Mouse (Mus musculus): ENCODE measurements around the gene Dthd1. TPM values are rescaled to one million over a fixed set of nuclear protein-coding genes. Genes with fewer than 3 reads are reported as not detected.

Gene Dthd1
- total RNA-seq (2014; rRNA removed) (not detected in 2 replicates), polyA plus RNA-seq (2012; rRNA removed) (0.04 TPM in 1 of 2 replicates, not detected in the other)

- Histone ChIP-seq H3K4me3 (ENCODE audit: insufficient read depth, low read depth, low read length) (no peak within 1 kb of the TSS), H3K79me2 (ENCODE audit: control insufficient read depth, insufficient read depth, low read length) (no peaks in the 10 kb centered on the region), H3K36me3 (ENCODE audit: control insufficient read depth, insufficient read depth, low read length) (no peaks in the 10 kb centered on the region), H3K27me3 (ENCODE audit: control insufficient read depth, insufficient read depth, low read length) (no peaks in the 10 kb centered on the region), H3K4me1 (ENCODE audit: control insufficient read depth, insufficient read depth, low read length) (no peaks in the 10 kb centered on the region), H3K27ac (replicated peaks; ENCODE audit: insufficient read depth, low read depth, low read length) (no peak within 1 kb of the TSS), H3K9ac (ENCODE audit: low read depth, low read length) (no peak within 1 kb of the TSS)
- no peak for DNase-seq (ENCODE audit: extremely low read depth, low read depth, low spot score)
- no peak for TF ChIP-seq POLR2A (IDR thresholded peaks at IDR 0.05; ENCODE audit: extremely low read depth, insufficient read depth, low read length)
- no peak for TF ChIP-seq CTCF (IDR thresholded peaks at IDR 0.05; ENCODE audit: low read depth, low read length)
- 81% methylated on average over 6 of the region's 6 CpGs for WGBS
Observed at GRCm38 (mm10) chr5:62813402-62814071, at the start of gene Dthd1. TSS of gene Dthd1 (plus strand) at chr5:62813823.

- Histone ChIP-seq H3K9ac (ENCODE audit: low read depth, low read length) (no peak overlapping the region), H3K79me2 (ENCODE audit: control insufficient read depth, insufficient read depth, low read length) (peaks cover 7% of the 10 kb centered on the region; the same call in 1 of the 2 replicates), H3K36me3 (ENCODE audit: control insufficient read depth, insufficient read depth, low read length) (no peaks in the 10 kb centered on the region), H3K4me3 (ENCODE audit: insufficient read depth, low read depth, low read length) (peak overlapping the region; percentile 7; the same call in 1 of the 2 replicates), H3K27me3 (ENCODE audit: control insufficient read depth, insufficient read depth, low read length) (no peaks in the 10 kb centered on the region), H3K4me1 (ENCODE audit: control insufficient read depth, insufficient read depth, low read length) (peaks cover 20% of the 10 kb centered on the region), H3K27ac (replicated peaks; ENCODE audit: insufficient read depth, low read depth, low read length) (no peak overlapping the region)
- DNase-seq (ENCODE audit: extremely low read depth, low read depth, low spot score): no peak
- 78% methylated on average over 5 of the region's 5 CpGs for WGBS
- no peak for TF ChIP-seq POLR2A (IDR thresholded peaks at IDR 0.05; ENCODE audit: extremely low read depth, insufficient read depth, low read length)
- TF ChIP-seq CTCF (IDR thresholded peaks at IDR 0.05; ENCODE audit: low read depth, low read length): no peak
Observed at GRCm38 (mm10) chr5:62764161-62764560, 49.5 kb upstream of the Dthd1 start.

DNA sequence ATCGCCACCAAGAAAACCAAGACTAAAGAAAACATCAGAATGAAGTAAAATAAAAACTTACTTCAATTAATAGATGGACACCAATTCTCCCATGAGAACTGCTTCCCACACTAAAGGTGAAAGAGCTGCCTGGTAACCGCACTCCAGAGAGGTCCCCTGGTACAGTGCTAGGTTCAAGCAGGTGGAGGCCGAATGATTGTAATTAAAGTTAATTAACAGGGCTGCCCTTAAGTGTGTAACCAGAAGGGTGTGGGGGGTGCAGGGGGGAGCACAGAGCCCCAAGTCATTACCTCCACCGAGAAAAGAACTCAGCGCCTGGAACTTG lies 48.2 kb upstream of the Dthd1 start:
- peak overlapping the region; percentile 68 for H3K27ac ChIP-seq (replicated peaks; ENCODE audit: insufficient read depth, low read depth, low read length)
- DNase-seq (ENCODE audit: extremely low read depth, low read depth, low spot score): no peak

DNA sequence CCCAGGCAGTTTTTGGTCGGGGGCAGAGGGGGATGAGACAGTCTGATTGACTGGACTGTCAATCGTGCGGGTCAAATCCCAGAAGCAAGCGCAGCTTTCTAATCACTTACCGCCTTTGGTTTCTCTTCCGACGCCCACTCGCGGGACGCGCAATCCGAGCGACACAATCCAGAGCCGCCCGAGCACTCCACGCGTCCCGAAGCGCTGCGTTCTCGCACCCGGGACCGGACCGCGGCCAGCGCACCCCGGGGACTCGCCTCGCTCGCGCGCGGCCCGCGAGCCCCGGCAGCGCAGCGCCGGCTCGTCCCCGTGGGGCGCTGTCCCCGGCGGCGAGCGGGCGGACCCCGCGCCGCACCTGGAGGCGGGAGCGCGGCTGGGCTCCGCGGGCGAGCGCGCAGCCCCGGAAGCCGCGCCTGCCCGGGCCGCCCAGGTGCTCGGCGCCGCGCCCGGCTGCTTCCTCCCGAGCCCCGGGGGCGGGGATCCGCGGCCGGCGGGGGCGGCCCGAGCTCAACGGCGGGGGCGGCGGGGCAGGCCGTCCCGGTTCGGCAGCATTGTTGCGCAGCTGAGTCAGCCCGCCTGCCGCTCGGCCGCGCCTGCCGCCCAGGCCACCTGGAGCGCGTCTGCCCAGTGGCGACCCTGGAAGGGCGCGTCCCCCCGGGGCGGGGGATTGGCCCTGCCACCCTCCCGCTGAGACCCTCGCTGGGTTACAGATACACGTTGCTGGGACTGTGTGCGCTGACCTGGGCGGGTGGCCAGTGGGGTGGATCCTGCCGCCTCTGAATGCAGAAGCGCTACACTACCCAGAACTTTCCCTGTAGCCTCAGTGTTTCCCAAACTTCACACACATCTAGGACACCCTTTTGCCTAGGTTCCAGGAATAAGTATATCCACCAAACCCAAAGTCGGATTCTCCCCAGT lies 47.6 kb upstream of the Dthd1 start, which contains the start of gene Arap2:
TSS of gene Arap2 (minus strand) at position 376 of the 918 bp plus-strand sequence.
- Histone ChIP-seq H3K36me3 (ENCODE audit: control insufficient read depth, insufficient read depth, low read length) (no peaks in the 10 kb centered on the region), H3K27me3 (ENCODE audit: control insufficient read depth, insufficient read depth, low read length) (no peaks in the 10 kb centered on the region), H3K27ac (replicated peaks; ENCODE audit: insufficient read depth, low read depth, low read length) (peak within 1 kb of the TSS; percentile 88), H3K79me2 (ENCODE audit: control insufficient read depth, insufficient read depth, low read length) (no peaks in the 10 kb centered on the region; the same call in 1 of the 2 replicates), H3K9ac (ENCODE audit: low read depth, low read length) (peak within 1 kb of the TSS; percentile 99), H3K4me1 (ENCODE audit: control insufficient read depth, insufficient read depth, low read length) (peaks cover 13% of the 10 kb centered on the region), H3K4me3 (ENCODE audit: insufficient read depth, low read depth, low read length) (peak within 1 kb of the TSS; percentile 100)
- WGBS: 1% methylated on average over 102 of the region's 106 CpGs
- TF ChIP-seq POLR2A (IDR thresholded peaks at IDR 0.05; ENCODE audit: extremely low read depth, insufficient read depth, low read length): no peak
- TF ChIP-seq CTCF (IDR thresholded peaks at IDR 0.05; ENCODE audit: low read depth, low read length): no peak
- DNase-seq (ENCODE audit: extremely low read depth, low read depth, low spot score): peak; percentile 52

More for the DNA sequence above, 48.2 kb upstream of the Dthd1 start:
- H3K79me2 ChIP-seq (ENCODE audit: control insufficient read depth, insufficient read depth, low read length): no peaks in the 10 kb centered on the region; the same call in 1 of the 2 replicates
- WGBS: 10% methylated on average over 5 of the region's 5 CpGs
- no peaks in the 10 kb centered on the region for H3K36me3 ChIP-seq (ENCODE audit: control insufficient read depth, insufficient read depth, low read length)
- H3K9ac ChIP-seq (ENCODE audit: low read depth, low read length): peak overlapping the region; percentile 83
- peaks cover 18% of the 10 kb centered on the region for H3K4me1 ChIP-seq (ENCODE audit: control insufficient read depth, insufficient read depth, low read length)
- no peaks in the 10 kb centered on the region for H3K27me3 ChIP-seq (ENCODE audit: control insufficient read depth, insufficient read depth, low read length)
- peak overlapping the region; percentile 100 for H3K4me3 ChIP-seq (ENCODE audit: insufficient read depth, low read depth, low read length)
- TF ChIP-seq POLR2A (IDR thresholded peaks at IDR 0.05; ENCODE audit: extremely low read depth, insufficient read depth, low read length) (no peak), CTCF (IDR thresholded peaks at IDR 0.05; ENCODE audit: low read depth, low read length) (no peak)

GRCm38 (mm10) chr5:62771775-62772599 lies 41.6 kb upstream of the Dthd1 start:
- Histone ChIP-seq H3K36me3 (ENCODE audit: control insufficient read depth, insufficient read depth, low read length) (no peaks in the 10 kb centered on the region), H3K4me3 (ENCODE audit: insufficient read depth, low read depth, low read length) (no peak overlapping the region), H3K27me3 (ENCODE audit: control insufficient read depth, insufficient read depth, low read length) (no peaks in the 10 kb centered on the region), H3K4me1 (ENCODE audit: control insufficient read depth, insufficient read depth, low read length) (no peaks in the 10 kb centered on the region), H3K9ac (ENCODE audit: low read depth, low read length) (no peak overlapping the region), H3K79me2 (ENCODE audit: control insufficient read depth, insufficient read depth, low read length) (no peaks in the 10 kb centered on the region), H3K27ac (replicated peaks; ENCODE audit: insufficient read depth, low read depth, low read length) (no peak overlapping the region)
- no peak for TF ChIP-seq POLR2A (IDR thresholded peaks at IDR 0.05; ENCODE audit: extremely low read depth, insufficient read depth, low read length)
- TF ChIP-seq CTCF (IDR thresholded peaks at IDR 0.05; ENCODE audit: low read depth, low read length): no peak
- DNase-seq (ENCODE audit: extremely low read depth, low read depth, low spot score): no peak
- WGBS: 65% methylated on average over 11 of the region's 11 CpGs

Measured in liver, adult 2 months (tissue).